Mouse (Mus musculus): ENCODE measurements around the gene Trim80. TPM values are rescaled to one million over a fixed set of nuclear protein-coding genes. Genes with fewer than 3 reads are reported as not detected.

Trim80 gene
- total RNA-seq (2021) = not detected

GRCm38 (mm10) chr11:115439906-115440595 is at the start of gene Trim80:
Gene Trim80, plus strand, starts transcription at chr11:115440545.
- intact Hi-C loops (cut with DNase I) = no loop called here
- DNase-seq (ENCODE audit: low spot score in 2 of 2) = no peak

GRCm38 (mm10) chr11:115391358-115391757 is 49.0 kb upstream of the Trim80 start:
- intact Hi-C loops (cut with DNase I) = no loop called here
- no peak for DNase-seq (ENCODE audit: low spot score in 2 of 2)

- no peak for DNase-seq (ENCODE audit: low spot score in 2 of 2)
- intact Hi-C loops (cut with DNase I) = no loop called here
Measured at GRCm38 (mm10) chr11:115393721-115394325, 46.5 kb upstream of the Trim80 start.

- no peak for DNase-seq (ENCODE audit: low spot score in 2 of 2)
- intact Hi-C loops (cut with DNase I) = no loop called here
Measured at GRCm38 (mm10) chr11:115398085-115398484, 42.3 kb upstream of the Trim80 start.

- intact Hi-C loops (cut with DNase I) = no loop called here
- DNase-seq (ENCODE audit: low spot score in 2 of 2) = no peak
Measured at GRCm38 (mm10) chr11:115400126-115400525, 40.2 kb upstream of the Trim80 start.

GRCm38 (mm10) chr11:115400630-115401391 is 39.5 kb upstream of the Trim80 start:
- intact Hi-C loops (cut with DNase I) = no loop called here
- peak; percentile 46 to 76 for DNase-seq (ENCODE audit: low spot score in 2 of 2)

GRCm38 (mm10) chr11:115403338-115404124 is 36.8 kb upstream of the Trim80 start, which contains the start of gene Mrpl58:
Gene Mrpl58, plus strand, starts transcription at chr11:115403752.
- intact Hi-C loops (cut with DNase I) = no loop called here

GRCm38 (mm10) chr11:115405723-115406122 is 34.6 kb upstream of the Trim80 start:
- no peak for DNase-seq (ENCODE audit: low spot score in 2 of 2)

More at GRCm38 (mm10) chr11:115403338-115404124, 36.8 kb upstream of the Trim80 start, which contains the start of gene Mrpl58:
- peak; percentile 89 to 90 for DNase-seq (ENCODE audit: low spot score in 2 of 2)

GRCm38 (mm10) chr11:115406858-115407401 is 33.4 kb upstream of the Trim80 start:
- intact Hi-C loops (cut with DNase I) = no loop called here
- no peak for DNase-seq (ENCODE audit: low spot score in 2 of 2)

More at GRCm38 (mm10) chr11:115405723-115406122, 34.6 kb upstream of the Trim80 start:
- intact Hi-C loops (cut with DNase I) = no loop called here

GRCm38 (mm10) chr11:115408266-115408920 is 32.0 kb upstream of the Trim80 start:
- intact Hi-C loops (cut with DNase I) = no loop called here
- no peak for DNase-seq (ENCODE audit: low spot score in 2 of 2)

- intact Hi-C loops (cut with DNase I) = no loop called here
- no peak for DNase-seq (ENCODE audit: low spot score in 2 of 2)
Measured at GRCm38 (mm10) chr11:115409556-115409955, 30.8 kb upstream of the Trim80 start.

GRCm38 (mm10) chr11:115419531-115420237 is 20.7 kb upstream of the Trim80 start, which contains the start of the genes Atp5h and Kctd2:
Gene Atp5h, minus strand, starts transcription at chr11:115419962.
Gene Kctd2, plus strand, starts transcription at chr11:115420128.
- peak; percentile 95 to 98 for DNase-seq (ENCODE audit: low spot score in 2 of 2)
- intact Hi-C loops (cut with DNase I) = no loop called here

GRCm38 (mm10) chr11:115420336-115421190 is 19.8 kb upstream of the Trim80 start:
- intact Hi-C loops (cut with DNase I) = no loop called here
- peak; percentile 45 to 59 for DNase-seq (ENCODE audit: low spot score in 2 of 2)

GRCm38 (mm10) chr11:115421328-115421727 is 19.0 kb upstream of the Trim80 start:
- DNase-seq (ENCODE audit: low spot score in 2 of 2) = peak in 1 of 2 experiments; percentile 75
- intact Hi-C loops (cut with DNase I) = no loop called here

GRCm38 (mm10) chr11:115421972-115422371 is 18.4 kb upstream of the Trim80 start:
- DNase-seq (ENCODE audit: low spot score in 2 of 2) = no peak
- intact Hi-C loops (cut with DNase I) = no loop called here

- DNase-seq (ENCODE audit: low spot score in 2 of 2) = no peak
- intact Hi-C loops (cut with DNase I) = no loop called here
Measured at GRCm38 (mm10) chr11:115423091-115423490, 17.3 kb upstream of the Trim80 start.

- DNase-seq (ENCODE audit: low spot score in 2 of 2) = no peak
- intact Hi-C loops (cut with DNase I) = no loop called here
Measured at GRCm38 (mm10) chr11:115424666-115425065, 15.7 kb upstream of the Trim80 start.
